Mouse (Mus musculus) embryonic facial prominence, embryonic 14.5 days (tissue): ENCODE data around the gene Babam2. TPM values are rescaled to one million over a fixed set of nuclear protein-coding genes. Genes with fewer than 3 reads are reported as not detected.
A peak's percentile ranks its signal among the peaks of the same experiment; 100 is the strongest.

Experiments
- ATAC-seq: fragments of 200-750 bp; cut with Nextera tagmentation; 2 replicates; pipeline ENCODE4 v1.8.0; 2017; ENCODE audit warnings: low read depth, moderate number of reproducible peaks, moderate TSS enrichment
- DNase-seq: peaks from one replicate; pipeline ENCODE4 v3.0.0-alpha.2; 2015; ENCODE audit warnings: low spot score
- H3K27ac ChIP-seq: fragments of 300-500 bp; sonication (generic); replicated peaks from 2 replicates; pipeline ENCODE4 v1.5.1; 2014; ENCODE audit warnings: low read depth, mild to moderate bottlenecking, low read length, moderate library complexity
- H3K27me3 ChIP-seq: fragments of 300-500 bp; sonication (generic); replicated peaks from 2 replicates; pipeline ENCODE4 v1.6.1; 2014; ENCODE audit warnings: low read length; ENCODE audit not compliant: control insufficient read depth, insufficient read depth
- H3K36me3 ChIP-seq: fragments of 300-500 bp; sonication (generic); 2 replicates; pipeline ENCODE4 v1.6.1; 2014; ENCODE audit warnings: low read length, mixed read lengths; ENCODE audit not compliant: control insufficient read depth, insufficient read depth
- H3K4me1 ChIP-seq: fragments of 300-500 bp; sonication (generic); 2 replicates; pipeline ENCODE4 v1.6.1; 2014; ENCODE audit warnings: antibody characterized with exemption, low read length; ENCODE audit not compliant: control insufficient read depth, insufficient read depth
- H3K4me2 ChIP-seq: fragments of 300-500 bp; sonication (generic); 2 replicates; pipeline ENCODE4 v1.6.1; 2014; ENCODE audit warnings: low read depth, mild to moderate bottlenecking, low read length, moderate library complexity, mixed read lengths
- H3K4me3 ChIP-seq: fragments of 300-500 bp; sonication (generic); 2 replicates; pipeline ENCODE4 v1.5.1; 2014; ENCODE audit warnings: low read depth, mild to moderate bottlenecking, low read length
- H3K9ac ChIP-seq: fragments of 300-500 bp; sonication (generic); 2 replicates; pipeline ENCODE4 v1.6.1; 2014; ENCODE audit warnings: low read depth, mild to moderate bottlenecking, low read length, moderate library complexity, mixed read lengths
- H3K9me3 ChIP-seq: fragments of 300-500 bp; sonication (generic); 2 replicates; pipeline ENCODE4 v1.6.1; 2016; ENCODE audit warnings: low read length; ENCODE audit not compliant: control insufficient read depth
- WGBS: fragments of 180-500 bp; shearing (Covaris S2); extraction: QIAGEN DNeasy Blood & Tissue Kit; methylation state at CpG from one replicate; pipeline ENCODE4 v1.1.7; 2014; 5-methylcytosine and 5-hydroxymethylcytosine counted together
- polyA plus RNA-seq: library from polyadenylated mRNA; unstranded; fragments of >200 nt; fragmentation: Nextera tagmentation; extraction: Ambion mirVana; gene quantifications from 2 replicates; pipeline ENCODE4 v1.2.1, GENCODE M21; 2014

Gene Babam2
- polyA plus RNA-seq, 1 experiment from 2014 or later = 37.6 TPM

DNA sequence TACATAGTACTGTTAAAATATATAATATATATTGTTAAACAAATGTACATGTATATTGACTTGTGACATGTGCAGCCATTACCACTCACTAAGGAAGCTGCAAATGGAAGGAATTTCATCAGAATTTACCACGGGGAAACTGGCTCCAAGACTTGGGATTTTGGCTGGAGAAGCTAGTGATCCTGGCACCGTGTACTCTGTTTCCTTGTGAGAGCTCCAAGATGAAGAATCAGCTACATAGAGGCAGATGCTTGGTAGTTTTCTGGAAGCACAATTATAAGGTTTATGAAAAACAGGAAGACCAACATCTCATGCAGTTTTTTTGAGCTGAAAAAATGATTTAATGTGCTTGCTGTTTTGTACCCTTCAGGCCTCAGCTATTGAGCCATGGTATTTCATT lies 110.8 kb downstream of the Babam2 start:
- ATAC-seq = no peak
- DNase-seq = no peak
- 72% methylated on average over 2 of the region's 2 CpGs for WGBS

DNA sequence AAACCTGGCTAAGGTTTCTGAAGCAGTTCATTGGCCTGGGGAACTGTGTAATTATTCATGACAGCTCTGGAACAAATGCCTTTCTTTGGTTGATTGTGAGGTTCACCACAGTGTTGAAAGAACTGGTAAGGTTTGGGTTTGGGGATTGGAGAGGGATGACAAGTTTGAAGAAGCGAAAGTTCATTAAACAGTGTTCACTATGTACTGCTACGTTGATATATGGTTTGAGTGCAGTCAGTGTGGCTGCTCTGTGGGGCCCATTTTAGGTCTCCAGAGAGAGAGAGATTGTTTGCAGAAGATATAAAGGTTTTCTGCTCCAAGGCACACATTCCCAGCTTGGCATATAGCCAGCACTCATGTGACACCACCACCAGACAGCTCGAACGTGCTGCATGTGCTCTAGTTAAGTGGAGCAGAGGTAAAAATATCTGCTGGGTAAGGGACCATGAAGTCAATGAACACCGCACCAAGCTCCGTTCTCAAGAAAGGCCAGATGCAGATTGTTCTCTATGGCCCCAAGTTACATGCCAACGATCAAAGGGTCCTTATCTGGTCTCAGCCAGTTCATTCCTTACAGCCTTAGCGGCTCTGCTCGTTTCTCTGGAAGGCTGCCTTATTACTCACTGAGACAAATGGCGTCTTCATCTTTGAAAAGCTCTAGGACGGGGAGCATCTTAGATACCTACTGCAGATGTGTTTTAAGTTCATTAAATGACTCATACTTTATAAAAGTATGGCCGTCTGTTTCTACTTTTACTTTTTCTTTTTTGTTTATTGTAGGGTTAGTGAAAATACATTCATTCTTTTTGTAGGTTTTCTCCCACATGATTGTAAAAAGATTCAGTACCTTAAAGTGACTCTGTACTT lies 113.5 kb downstream of the Babam2 start:
- Histone ChIP-seq H3K36me3 (no peaks in the 10 kb centered on the region), H3K9me3 (no peaks in the 10 kb centered on the region), H3K27me3 (no peaks in the 10 kb centered on the region), H3K4me1 (peaks cover 8% of the 10 kb centered on the region; the same call in 1 of the 2 replicates), H3K4me2 (no peak overlapping the region), H3K4me3 (no peak overlapping the region), H3K27ac (no peak overlapping the region), H3K9ac (no peak overlapping the region)
- 54% methylated on average over 12 of the region's 12 CpGs for WGBS
- ATAC-seq (peak; percentile 76; the same call in 1 of the 2 replicates), DNase-seq (peak; percentile 85)

More for the DNA sequence above, 110.8 kb downstream of the Babam2 start:
- Histone ChIP-seq H3K4me3 (no peak overlapping the region), H3K4me1 (peaks cover 8% of the 10 kb centered on the region; the same call in 1 of the 2 replicates), H3K4me2 (no peak overlapping the region), H3K36me3 (no peaks in the 10 kb centered on the region), H3K9me3 (no peaks in the 10 kb centered on the region), H3K27me3 (no peaks in the 10 kb centered on the region), H3K27ac (no peak overlapping the region), H3K9ac (no peak overlapping the region)

DNA sequence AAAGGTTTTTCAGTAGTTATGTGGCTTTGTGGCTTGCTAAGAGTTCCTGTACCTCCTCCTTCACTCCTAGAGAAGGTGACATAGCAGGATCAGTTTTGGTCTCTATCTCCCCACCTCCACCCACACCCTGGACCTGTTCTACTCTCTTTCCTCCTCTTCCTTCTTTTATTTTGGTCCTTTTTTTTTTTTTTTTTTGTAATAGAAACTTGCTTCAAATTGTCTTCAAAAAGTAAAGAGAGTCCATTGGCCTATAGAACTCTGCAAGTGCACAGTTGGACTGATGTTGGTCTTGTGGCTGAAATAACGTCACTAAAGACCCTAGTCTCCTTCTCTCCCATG lies 114.1 kb downstream of the Babam2 start:
- Histone ChIP-seq H3K4me1 (peaks cover 8% of the 10 kb centered on the region; the same call in 1 of the 2 replicates), H3K9ac (no peak overlapping the region), H3K4me2 (no peak overlapping the region), H3K36me3 (no peaks in the 10 kb centered on the region), H3K27me3 (no peaks in the 10 kb centered on the region), H3K9me3 (no peaks in the 10 kb centered on the region), H3K27ac (no peak overlapping the region), H3K4me3 (no peak overlapping the region)
- DNase-seq (no peak), ATAC-seq (no peak)
- 85% methylated on average over 1 of the region's 1 CpGs for WGBS

DNA sequence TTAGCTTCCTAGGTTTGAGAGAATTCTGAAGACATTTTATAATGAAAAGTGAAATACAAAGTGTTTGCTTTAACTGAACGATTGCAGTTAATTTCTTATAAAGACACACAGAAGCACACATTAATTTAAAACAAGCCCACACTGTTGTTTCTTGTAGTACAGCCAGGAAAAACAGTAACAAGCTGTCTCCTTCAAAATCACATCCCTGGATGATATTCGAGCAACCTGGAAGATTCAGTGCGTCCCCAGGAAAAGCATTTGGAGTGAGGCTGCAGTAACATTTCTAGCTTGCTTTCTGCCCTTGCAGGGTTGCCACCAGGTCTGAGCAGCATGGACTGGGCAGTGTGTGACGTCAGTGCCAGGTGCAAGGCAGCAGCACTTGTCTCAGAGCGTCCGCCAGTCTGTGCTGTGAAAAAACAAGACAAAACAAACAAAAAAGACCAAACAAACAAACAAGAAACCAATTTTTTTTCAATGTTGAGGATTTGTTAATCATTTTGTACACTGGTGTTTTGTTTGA lies 115.7 kb downstream of the Babam2 start:
- H3K4me1 ChIP-seq = peaks cover 8% of the 10 kb centered on the region; the same call in 1 of the 2 replicates
- ATAC-seq (no peak), DNase-seq (no peak)
- no peak overlapping the region for H3K9ac ChIP-seq
- no peaks in the 10 kb centered on the region for H3K27me3 ChIP-seq
- H3K9me3 ChIP-seq = no peaks in the 10 kb centered on the region
- no peak overlapping the region for H3K27ac ChIP-seq
- no peak overlapping the region for H3K4me3 ChIP-seq
- H3K36me3 ChIP-seq = no peaks in the 10 kb centered on the region
- H3K4me2 ChIP-seq = no peak overlapping the region
- 77% methylated on average over 6 of the region's 6 CpGs for WGBS

DNA sequence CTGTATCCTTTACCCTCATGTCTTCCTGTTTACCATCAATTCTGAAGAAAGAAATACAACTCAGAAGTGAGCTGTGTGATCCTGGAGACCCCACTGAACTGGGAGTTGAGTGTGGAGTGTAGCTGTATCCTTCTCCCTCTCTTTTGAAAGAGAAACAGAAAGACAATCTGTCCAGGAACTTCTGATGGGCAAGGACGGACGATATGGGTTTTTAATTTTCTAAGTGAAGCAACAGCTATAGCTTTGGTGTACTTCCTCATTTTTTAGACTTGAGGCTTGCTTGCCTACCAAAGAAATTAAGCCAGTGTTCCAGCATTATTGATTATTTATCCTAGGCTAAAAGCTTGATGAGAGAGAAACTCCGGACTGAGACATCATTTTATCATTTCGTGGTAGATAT lies 116.6 kb downstream of the Babam2 start:
- ATAC-seq = no peak
- Histone ChIP-seq H3K9me3 (no peaks in the 10 kb centered on the region), H3K4me3 (no peak overlapping the region), H3K36me3 (no peaks in the 10 kb centered on the region), H3K9ac (no peak overlapping the region), H3K27me3 (no peaks in the 10 kb centered on the region), H3K27ac (no peak overlapping the region), H3K4me2 (no peak overlapping the region), H3K4me1 (peaks cover 8% of the 10 kb centered on the region; the same call in 1 of the 2 replicates)
- 91% methylated on average over 4 of the region's 4 CpGs for WGBS
- no peak for DNase-seq

DNA sequence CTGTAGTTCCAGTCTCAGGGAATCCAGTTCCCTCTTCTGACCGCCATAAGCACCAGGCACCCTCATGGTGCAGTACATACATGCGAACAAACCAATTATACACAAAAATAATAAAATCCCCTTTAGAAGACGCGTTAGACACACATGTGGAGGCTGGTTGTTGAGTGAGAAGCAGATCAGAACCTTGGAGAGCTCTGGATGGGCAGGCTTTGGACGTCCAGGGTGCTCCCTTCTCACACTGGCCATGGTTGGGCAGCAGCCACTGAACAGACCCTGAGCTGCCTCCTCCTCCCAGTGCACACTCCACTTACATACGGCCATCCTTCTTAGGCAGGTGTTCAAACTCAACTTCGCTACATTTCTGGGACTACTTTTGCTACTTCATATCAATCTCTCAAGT lies 117.6 kb downstream of the Babam2 start:
- no peaks in the 10 kb centered on the region for H3K27me3 ChIP-seq
- H3K4me3 ChIP-seq = no peak overlapping the region
- no peak overlapping the region for H3K27ac ChIP-seq
- H3K4me2 ChIP-seq = no peak overlapping the region
- no peaks in the 10 kb centered on the region for H3K9me3 ChIP-seq
- no peaks in the 10 kb centered on the region for H3K36me3 ChIP-seq
- WGBS = 67% methylated on average over 7 of the region's 7 CpGs
- ATAC-seq = no peak
- peak; percentile 48 for DNase-seq
- H3K4me1 ChIP-seq = peaks cover 8% of the 10 kb centered on the region; the same call in 1 of the 2 replicates
- no peak overlapping the region for H3K9ac ChIP-seq

DNA sequence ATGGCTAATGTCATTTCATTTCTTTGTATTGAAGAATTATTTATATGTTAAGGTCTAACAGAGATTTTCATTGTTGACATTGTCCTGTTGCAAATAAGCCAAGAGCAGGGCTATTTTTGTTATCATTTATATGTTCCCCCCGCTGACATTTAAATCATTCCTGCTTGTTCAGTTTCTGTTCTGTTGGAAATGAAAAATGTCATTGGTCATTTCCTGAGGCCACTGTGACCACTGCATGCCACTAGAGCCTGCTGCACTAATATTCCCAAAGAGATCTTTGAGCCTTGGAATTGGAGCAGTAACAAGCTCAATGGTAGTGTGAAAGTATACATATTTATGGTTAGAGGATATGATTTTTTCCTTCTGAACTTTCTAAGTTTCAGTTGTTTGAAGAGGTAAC lies 118.6 kb downstream of the Babam2 start:
- DNase-seq (no peak), ATAC-seq (no peak)
- Histone ChIP-seq H3K4me3 (no peak overlapping the region), H3K36me3 (no peaks in the 10 kb centered on the region), H3K27ac (no peak overlapping the region), H3K27me3 (no peaks in the 10 kb centered on the region), H3K9ac (no peak overlapping the region), H3K4me1 (peaks cover 2% of the 10 kb centered on the region; the same call in 1 of the 2 replicates), H3K9me3 (no peaks in the 10 kb centered on the region), H3K4me2 (no peak overlapping the region)
- 85% methylated on average over 1 of the region's 1 CpGs for WGBS

DNA sequence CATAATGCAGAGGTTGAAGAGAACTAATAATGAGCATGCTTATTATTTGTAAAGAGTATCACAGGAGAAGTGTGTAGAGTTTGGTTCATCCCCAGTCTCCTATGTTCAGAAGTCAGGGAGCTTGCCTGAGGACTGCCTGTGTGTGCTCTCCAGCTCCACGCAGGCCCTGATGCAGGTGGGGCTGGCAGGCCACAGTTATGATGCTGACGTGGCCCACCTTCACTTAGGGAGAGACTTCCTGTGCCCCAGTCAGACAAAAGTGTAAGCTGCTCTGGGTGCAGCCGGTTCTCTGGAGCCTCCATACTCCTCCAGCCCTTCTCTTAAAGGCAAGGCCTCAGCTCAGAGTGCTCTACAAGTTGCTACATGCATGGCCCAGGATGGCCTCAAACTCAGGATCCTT lies 123.3 kb downstream of the Babam2 start:
- WGBS = 77% methylated on average over 3 of the region's 3 CpGs
- no peak for ATAC-seq
- H3K9ac ChIP-seq = no peak overlapping the region

DNA sequence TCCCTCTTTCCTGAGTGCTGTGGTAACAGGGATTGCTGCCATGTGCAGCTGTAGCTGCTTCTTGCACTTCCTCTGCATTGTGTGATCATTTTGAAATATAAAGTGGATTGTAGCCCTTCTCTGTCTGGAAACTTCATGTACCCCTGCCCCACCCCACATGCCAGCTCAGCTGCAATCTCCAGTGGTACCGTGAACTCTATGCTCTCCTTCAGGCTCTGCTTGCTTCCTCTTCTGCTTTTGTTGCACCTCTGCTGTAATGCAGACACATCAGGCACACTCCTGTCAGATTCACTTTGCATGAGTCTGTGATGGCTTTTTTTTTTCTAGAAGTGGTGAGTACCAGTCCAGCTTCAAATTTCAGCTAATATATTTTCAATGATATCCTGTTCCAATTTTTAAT lies 123.7 kb downstream of the Babam2 start:
- no peak overlapping the region for H3K9ac ChIP-seq
- ATAC-seq (no peak), DNase-seq (no peak)
- H3K4me2 ChIP-seq = no peak overlapping the region
- H3K27ac ChIP-seq = no peak overlapping the region
- no peaks in the 10 kb centered on the region for H3K4me1 ChIP-seq
- H3K9me3 ChIP-seq = no peaks in the 10 kb centered on the region
- no peaks in the 10 kb centered on the region for H3K36me3 ChIP-seq
- no peak overlapping the region for H3K4me3 ChIP-seq
- WGBS = 65% methylated on average over 1 of the region's 1 CpGs
- H3K27me3 ChIP-seq = no peaks in the 10 kb centered on the region

More for the DNA sequence above, 123.3 kb downstream of the Babam2 start:
- Histone ChIP-seq H3K27me3 (no peaks in the 10 kb centered on the region), H3K4me3 (no peak overlapping the region), H3K4me1 (no peaks in the 10 kb centered on the region), H3K9me3 (no peaks in the 10 kb centered on the region), H3K27ac (no peak overlapping the region), H3K4me2 (no peak overlapping the region), H3K36me3 (no peaks in the 10 kb centered on the region)
- DNase-seq = no peak
